Mouse (Mus musculus): ENCODE results near the gene Noxred1. TPM values are rescaled to one million over a fixed set of nuclear protein-coding genes. Genes with fewer than 3 reads are reported as not detected.
"Not testable (repeated sequence)": the region's sequence is repeated elsewhere in the genome, so short reads cannot be mapped to it uniquely, and the experiment has no call there.

Noxred1 gene
- polyA plus RNA-seq, 1 experiment from 2014 or later = 0.24 TPM

DNA sequence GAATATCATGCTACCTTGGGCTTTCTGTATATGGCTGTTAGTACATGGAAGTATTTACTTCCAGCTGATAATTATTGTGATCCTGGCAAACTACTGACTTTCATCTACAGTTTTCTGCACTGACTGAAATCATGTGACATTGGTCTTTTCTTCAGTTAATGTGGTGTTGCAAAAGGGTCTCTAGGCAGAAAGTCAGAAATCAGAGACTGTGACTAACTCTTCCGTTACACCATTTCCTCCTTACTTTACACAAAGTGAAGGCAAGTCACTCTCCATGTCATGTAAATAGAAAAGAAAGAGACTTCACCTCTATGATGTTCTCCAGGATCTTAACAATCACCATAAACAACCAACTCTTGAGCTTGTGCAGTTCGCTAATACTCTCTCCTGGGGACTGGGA lies 8.9 kb downstream of the Noxred1 start:
- in situ Hi-C loops (cut with MboI; ENCODE audit: low pct_unique_long_range_greater_than_20kb) = no loop called here
- ATAC-seq (no peak), DNase-seq (ENCODE audit: low read depth, low spot score) (no peak)
- H3K27me3 ChIP-seq = no peaks in the 10 kb centered on the region
- CTCF ChIA-PET = no interaction called here
- POLR2A ChIA-PET = no interaction called here
- TF ChIP-seq CTCF (IDR thresholded peaks at IDR 0.05) = no peak

DNA sequence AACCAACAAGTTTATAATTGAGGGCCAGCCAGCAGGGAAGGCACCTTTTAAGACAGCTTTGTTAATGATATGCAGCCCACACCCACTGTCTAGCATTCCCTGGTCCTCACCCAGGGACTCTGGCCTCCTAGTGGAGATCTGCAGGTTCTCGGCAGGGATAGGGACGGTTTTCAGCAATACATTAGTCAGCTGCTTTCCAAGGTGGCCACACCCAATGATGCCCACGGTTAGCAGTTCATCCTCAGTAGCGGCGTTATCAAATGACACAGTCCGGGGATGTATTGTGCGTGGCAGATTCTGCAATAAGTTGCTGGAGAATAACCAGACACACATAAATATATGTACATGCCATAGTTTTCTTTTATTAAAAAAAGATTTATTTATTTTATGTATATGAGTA lies 11.7 kb downstream of the Noxred1 start:
- CTCF ChIA-PET = no interaction called here
- POLR2A ChIA-PET = no interaction called here
- no peak for TF ChIP-seq CTCF (IDR thresholded peaks at IDR 0.05)
- H3K27me3 ChIP-seq = no peaks in the 10 kb centered on the region
- DNase-seq (ENCODE audit: low read depth, low spot score) (no peak), ATAC-seq (no peak)
- in situ Hi-C loops (cut with MboI; ENCODE audit: low pct_unique_long_range_greater_than_20kb) = no loop called here

DNA sequence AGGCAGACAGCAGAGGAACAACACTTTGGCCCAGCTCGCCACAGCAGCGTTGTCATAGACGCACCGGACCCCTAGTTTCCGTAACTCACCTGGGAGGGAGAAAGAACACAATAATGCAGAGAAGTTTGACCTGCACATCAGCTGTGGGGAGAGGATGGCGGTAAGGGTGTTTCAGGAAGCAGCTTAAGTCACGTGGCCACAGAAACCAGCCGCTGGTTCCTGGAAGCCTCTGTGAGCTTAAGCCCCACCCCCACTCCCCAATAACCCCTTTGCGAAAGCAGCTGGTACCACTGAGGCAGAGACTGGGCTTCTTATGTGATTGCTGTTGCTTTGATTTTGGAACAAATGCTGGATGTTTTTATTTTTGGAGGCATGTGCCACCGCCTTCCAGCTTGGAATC lies 13.6 kb downstream of the Noxred1 start:
- ChIA-PET POLR2A (no interaction called here), CTCF (no interaction called here)
- TF ChIP-seq CTCF (IDR thresholded peaks at IDR 0.05) = no peak
- no peaks in the 10 kb centered on the region for H3K27me3 ChIP-seq
- DNase-seq (ENCODE audit: low read depth, low spot score) (no peak), ATAC-seq (no peak)
- in situ Hi-C loops (cut with MboI; ENCODE audit: low pct_unique_long_range_greater_than_20kb) = no loop called here

DNA sequence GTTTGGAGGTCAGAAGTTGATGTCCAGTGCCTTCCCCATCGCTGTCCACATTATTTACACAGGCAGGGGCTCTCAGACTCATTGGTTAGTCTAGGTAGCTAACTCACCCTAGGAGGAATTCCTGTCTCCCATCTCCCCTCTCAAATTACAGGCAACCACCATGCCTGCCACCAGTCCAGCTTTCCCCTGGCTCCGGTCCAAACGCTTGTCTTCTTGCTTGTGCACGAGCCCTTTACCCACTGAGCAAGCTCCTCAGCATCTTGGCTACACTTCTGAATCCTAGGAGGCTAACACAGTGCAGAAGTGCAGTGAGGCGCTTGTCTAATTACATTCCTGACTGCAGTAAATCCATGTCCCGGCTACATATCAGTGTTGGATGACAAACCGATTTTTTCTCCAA lies 19.2 kb downstream of the Noxred1 start:
- H3K27me3 ChIP-seq = no peaks in the 10 kb centered on the region
- ChIA-PET POLR2A (no interaction called here), CTCF (interaction anchor here (0.6 kb wide), 1 partner anchor 45 kb away, joined by 3 read pairs; no protein-coding TSS in a partner anchor)
- peak; percentile 65 for ATAC-seq
- no peak for TF ChIP-seq CTCF (IDR thresholded peaks at IDR 0.05)
- in situ Hi-C loops (cut with MboI; ENCODE audit: low pct_unique_long_range_greater_than_20kb) = no loop called here
- peak; percentile 20 for DNase-seq (ENCODE audit: low read depth, low spot score)

DNA sequence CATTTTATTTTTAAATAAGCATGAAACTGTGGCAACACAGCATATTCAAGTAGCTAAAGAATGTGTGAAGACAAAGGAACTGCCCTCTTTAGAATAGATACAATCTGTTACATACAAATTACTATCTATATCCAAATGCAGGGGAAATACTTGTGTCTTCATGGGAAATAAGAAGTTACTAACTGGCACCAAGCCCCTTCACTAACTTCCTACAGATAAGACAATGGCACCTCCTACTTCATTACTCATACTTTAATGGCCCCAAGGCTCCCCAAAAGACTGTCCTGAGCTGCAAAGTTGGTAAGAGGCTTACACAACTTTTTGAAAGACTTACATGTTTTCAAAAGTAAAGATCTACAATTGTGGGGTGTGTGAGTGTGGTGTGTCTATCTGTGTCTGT lies 20.9 kb downstream of the Noxred1 start:
- ATAC-seq (no peak), DNase-seq (ENCODE audit: low read depth, low spot score) (no peak)
- in situ Hi-C loops (cut with MboI; ENCODE audit: low pct_unique_long_range_greater_than_20kb) = no loop called here
- ChIA-PET POLR2A (no interaction called here), CTCF (no interaction called here)
- no peak for TF ChIP-seq CTCF (IDR thresholded peaks at IDR 0.05)
- H3K27me3 ChIP-seq = no peaks in the 10 kb centered on the region

DNA sequence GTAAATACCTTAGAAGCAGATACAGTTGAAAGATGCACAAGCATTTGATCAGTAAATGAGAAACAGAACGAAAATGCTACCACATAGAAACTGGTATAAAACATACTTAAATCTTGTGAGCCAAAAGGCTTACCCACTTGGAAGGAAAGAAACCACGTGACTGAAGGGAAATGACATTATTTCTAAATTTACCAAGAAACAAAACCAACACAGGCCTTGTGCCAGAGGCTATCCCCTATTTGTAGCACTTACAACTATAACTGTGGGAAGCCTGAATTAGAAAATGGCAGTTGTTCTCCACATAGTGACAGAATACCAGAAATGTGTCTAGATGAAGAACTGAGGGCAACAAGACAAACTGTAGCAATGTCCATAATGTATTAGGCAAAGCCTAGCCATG lies 22.5 kb downstream of the Noxred1 start:
- TF ChIP-seq CTCF (IDR thresholded peaks at IDR 0.05) = no peak
- POLR2A ChIA-PET = no interaction called here
- CTCF ChIA-PET = no interaction called here
- ATAC-seq (no peak), DNase-seq (ENCODE audit: low read depth, low spot score) (no peak)
- H3K27me3 ChIP-seq = no peaks in the 10 kb centered on the region
- in situ Hi-C loops (cut with MboI; ENCODE audit: low pct_unique_long_range_greater_than_20kb) = no loop called here

DNA sequence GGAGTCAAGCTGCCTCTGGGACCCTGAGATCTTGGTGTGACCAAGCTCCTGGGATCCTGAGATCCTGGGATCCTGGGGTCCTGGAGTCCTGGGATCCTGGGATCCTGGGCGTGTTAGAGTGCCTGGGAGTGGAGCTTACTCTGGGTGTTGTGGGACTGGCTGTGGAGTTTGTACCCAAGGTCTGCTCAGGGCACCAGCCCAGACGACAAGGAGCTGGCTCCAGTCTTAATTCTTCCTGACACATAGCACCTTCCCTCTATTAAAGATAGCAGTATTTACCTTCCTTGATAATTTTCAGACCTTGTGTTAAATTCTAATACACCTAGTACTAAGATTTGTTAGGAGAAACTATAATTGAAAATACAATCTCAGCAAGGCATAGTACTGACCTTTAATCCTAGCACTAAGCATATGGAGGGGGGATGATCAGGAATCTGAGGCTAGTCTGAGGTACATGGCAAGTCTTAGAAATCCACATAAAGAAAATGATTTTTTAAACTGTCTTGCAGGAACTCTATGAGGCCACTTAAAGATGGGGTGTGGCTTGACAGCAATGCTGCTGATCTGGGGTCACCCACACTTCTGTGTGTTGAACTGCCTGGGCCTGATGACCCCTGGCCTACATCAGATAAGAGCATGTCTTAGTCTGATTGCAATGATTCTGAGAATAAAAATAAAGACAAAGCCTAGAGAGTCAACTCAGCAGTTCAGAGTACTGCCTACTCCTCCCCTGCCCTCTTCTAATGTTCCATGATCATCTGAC lies 25.5 kb downstream of the Noxred1 start:
- ATAC-seq = no peak
- no peak for TF ChIP-seq CTCF (IDR thresholded peaks at IDR 0.05)
- no peaks in the 10 kb centered on the region for H3K27me3 ChIP-seq
- CTCF ChIA-PET = no interaction called here
- POLR2A ChIA-PET = no interaction called here
- in situ Hi-C loops (cut with MboI; ENCODE audit: low pct_unique_long_range_greater_than_20kb) = no loop called here
- DNase-seq (ENCODE audit: low read depth, low spot score) = no peak

DNA sequence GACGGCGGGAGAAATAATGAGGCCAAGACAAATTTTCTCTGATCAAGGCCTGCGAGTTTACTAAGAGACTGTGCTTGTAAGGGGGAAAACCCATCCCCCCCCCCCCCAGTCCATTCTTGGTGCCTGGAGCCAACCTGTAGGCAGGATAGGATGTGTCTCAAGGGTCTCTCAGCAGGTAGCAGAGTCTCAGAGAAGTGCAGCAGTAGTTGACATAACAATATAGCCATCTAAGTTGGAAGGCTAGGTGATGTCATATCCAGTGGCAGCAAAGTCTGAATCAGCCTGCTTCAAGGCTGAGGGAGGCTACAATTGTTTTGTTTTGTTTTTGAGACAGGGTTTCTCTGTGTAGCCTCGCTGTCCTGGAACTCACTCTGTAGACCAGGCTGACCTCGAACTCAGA lies 32.7 kb downstream of the Noxred1 start:
- ATAC-seq; H3K27me3 ChIP-seq; CTCF ChIA-PET; in situ Hi-C loops (cut with MboI; ENCODE audit: low pct_unique_long_range_greater_than_20kb); DNase-seq (ENCODE audit: low read depth, low spot score); POLR2A ChIA-PET: not testable (repeated sequence)

DNA sequence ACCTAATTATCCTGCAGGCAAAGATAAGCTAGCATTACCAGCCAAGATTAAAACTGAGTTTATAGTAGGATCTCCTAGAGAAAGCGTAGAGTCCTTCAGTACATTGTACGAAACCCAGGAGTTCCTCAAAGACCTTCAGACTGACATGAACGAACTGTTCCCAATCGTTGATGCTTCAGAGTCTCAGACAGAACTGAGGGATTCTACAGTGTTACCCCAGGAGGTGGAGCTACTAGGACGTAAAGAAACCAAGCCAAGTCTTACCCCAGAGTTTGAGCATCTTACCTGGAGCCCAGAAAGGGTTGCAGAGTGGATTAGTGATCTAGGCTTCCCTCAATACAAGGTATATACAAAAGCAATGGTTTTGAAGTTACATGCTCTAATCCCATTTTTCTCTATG lies 36.8 kb downstream of the Noxred1 start:
- no peaks in the 10 kb centered on the region for H3K27me3 ChIP-seq
- ATAC-seq = no peak
- ChIA-PET POLR2A (no interaction called here), CTCF (no interaction called here)
- in situ Hi-C loops (cut with MboI; ENCODE audit: low pct_unique_long_range_greater_than_20kb) = no loop called here
- no peak for DNase-seq (ENCODE audit: low read depth, low spot score)
- TF ChIP-seq CTCF (IDR thresholded peaks at IDR 0.05) = no peak

DNA sequence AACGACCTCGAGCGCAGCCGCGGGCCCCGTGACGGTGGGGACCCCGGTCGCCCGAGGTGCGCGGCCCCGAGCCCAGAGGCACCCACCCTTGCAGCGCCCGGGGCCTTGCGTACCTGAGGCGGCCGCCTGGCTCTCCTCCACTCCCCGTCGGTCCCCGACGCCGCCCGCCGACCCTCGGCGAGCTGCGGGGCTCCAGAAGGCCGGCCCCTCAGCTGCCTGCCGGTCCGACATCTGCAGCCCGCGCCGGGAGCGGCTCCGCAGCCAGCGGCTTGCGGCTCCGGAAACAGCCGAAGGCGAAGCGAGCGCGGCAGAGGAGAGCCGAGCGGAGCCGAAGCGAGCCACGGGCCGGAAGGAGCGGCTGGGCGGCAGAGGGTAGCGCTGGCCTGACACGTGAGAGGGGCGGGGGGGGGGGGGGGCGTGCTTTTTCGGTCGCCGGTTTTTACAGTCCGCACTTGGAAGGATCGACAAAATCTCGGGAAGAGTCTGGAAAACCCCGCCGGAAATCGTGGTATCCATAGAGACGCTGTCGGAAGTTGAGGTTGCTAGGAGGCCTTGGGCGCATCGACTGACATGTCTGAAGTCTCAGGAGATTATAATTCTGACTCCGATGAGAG lies 38.5 kb downstream of the Noxred1 start, which contains the start of gene Tmed8:
TSS of gene Tmed8 (minus strand) at position 482 of the 614 bp plus-strand sequence.
- ATAC-seq (peak; percentile 96), DNase-seq (ENCODE audit: low read depth, low spot score) (peak; percentile 37)
- no peak for TF ChIP-seq CTCF (IDR thresholded peaks at IDR 0.05)
- CTCF ChIA-PET = no interaction called here
- POLR2A ChIA-PET = no interaction called here
- H3K27me3 ChIP-seq = no peaks in the 10 kb centered on the region
- in situ Hi-C loops (cut with MboI; ENCODE audit: low pct_unique_long_range_greater_than_20kb) = no loop called here

DNA sequence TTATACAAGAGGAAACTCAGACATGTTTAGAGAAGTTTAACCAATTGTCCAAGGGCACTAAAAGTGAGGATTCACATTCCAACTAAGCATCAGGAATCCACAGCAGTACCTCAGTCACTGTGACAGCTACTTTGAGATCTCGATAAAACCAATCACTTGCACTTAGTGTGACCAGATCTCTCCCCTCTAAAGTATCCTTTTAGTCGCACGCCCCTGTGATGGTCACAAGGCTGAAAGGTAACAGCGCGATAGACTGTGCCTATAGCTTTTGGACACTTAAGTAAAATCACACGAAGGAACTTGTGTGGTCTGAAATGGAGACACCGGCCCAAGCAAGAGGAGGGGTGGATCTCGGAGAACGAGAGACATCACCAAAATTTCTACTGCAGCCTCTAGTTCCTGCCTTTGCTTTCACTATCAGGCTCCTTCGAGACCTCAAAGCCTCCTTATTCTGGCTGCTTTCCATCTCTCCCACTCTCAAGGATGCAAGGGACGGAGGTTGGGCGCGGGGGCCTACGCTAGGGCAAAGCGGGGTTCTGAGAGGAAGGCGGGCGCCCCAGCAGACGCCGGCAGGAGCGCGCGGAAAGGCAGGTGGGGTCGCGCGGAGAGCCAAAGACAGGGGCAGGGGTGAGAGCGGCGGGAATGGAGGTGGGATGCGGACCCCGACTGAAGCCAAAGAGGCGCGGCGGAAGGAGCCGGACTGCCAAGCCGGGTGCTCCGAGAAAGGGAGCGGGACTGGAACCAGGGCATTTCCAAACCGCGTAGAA lies 39.1 kb downstream of the Noxred1 start, which contains the start of gene Samd15:
TSS of gene Samd15 (plus strand) at position 518 of the 767 bp plus-strand sequence.
- no peaks in the 10 kb centered on the region for H3K27me3 ChIP-seq
- ChIA-PET POLR2A (no interaction called here), CTCF (no interaction called here)
- ATAC-seq = peak; percentile 58
- in situ Hi-C loops (cut with MboI; ENCODE audit: low pct_unique_long_range_greater_than_20kb) = no loop called here
- TF ChIP-seq CTCF (IDR thresholded peaks at IDR 0.05) = no peak
- DNase-seq (ENCODE audit: low read depth, low spot score) = no peak
